Mouse (Mus musculus): ENCODE data around the gene Ociad1. TPM values are rescaled to one million over a fixed set of nuclear protein-coding genes. Genes with fewer than 3 reads are reported as not detected.

Gene Ociad1
- polyA plus RNA-seq, 1 experiment from 2014 or later: 220 TPM

DNA sequence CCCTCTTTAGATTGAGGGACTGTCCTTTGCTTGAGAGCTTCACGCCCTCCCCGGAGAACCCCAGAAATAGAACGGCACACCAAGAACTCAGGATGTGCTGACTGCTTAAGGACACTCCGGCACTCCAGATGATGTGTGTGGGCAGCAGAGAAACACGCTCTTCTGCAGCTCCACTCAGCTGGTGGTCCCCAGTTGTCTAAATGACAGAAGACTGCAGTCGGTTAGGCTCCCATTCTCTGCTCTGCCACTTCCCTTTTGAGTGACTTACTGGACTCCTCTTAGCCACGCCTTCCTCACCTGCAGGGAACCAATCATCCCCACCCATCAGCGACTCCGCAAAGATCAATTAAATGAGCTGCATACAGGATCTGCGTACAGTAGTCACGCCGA, 67.2 kb downstream of the Ociad1 start:
- H3K27ac ChIP-seq (replicated peaks): peak overlapping the region; percentile 17; the same call in 1 of the 2 replicates
- no peaks in the 10 kb centered on the region for H3K27me3 ChIP-seq (replicated peaks)
- H3K36me3 ChIP-seq: no peaks in the 10 kb centered on the region
- peak overlapping the region; percentile 67 for H3K4me2 ChIP-seq
- peak overlapping the region; percentile 34 for H3K4me3 ChIP-seq
- peak overlapping the region; percentile 55; the same call in 1 of the 2 replicates for H3K9ac ChIP-seq
- H3K4me1 ChIP-seq: peaks cover 34% of the 10 kb centered on the region
- H3K9me3 ChIP-seq: no peaks in the 10 kb centered on the region
- WGBS: 21% methylated on average over 12 of the region's 12 CpGs
- ATAC-seq (ENCODE audit: extremely low read depth, insufficient number of reproducible peaks, low FRiP score, low TSS enrichment): no peak

DNA sequence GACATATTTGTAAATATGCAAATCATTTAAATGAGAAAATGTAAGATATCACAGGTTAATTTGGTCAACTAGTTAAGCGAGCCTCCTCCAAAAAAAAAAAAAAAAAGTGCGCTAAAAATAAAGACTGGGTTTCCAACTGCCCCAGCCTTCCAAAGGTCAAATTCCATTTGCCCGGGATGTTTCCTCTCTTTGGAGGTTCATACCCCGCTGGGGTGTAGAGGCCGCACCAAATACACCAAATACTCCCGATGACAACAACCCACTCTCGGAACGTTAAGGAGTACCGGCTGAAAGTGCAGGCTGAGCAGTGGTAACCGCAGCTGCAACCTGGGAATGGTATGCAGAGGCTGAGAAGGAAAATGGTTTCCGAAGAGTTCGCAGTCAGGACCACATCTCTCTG, 67.7 kb downstream of the Ociad1 start:
- no peaks in the 10 kb centered on the region for H3K36me3 ChIP-seq
- peaks cover 33% of the 10 kb centered on the region for H3K4me1 ChIP-seq
- H3K27me3 ChIP-seq (replicated peaks): no peaks in the 10 kb centered on the region
- H3K4me3 ChIP-seq: peak overlapping the region; percentile 34
- no peak overlapping the region for H3K27ac ChIP-seq (replicated peaks)
- 21% methylated on average over 12 of the region's 12 CpGs for WGBS
- peak overlapping the region; percentile 67 for H3K4me2 ChIP-seq
- no peak for ATAC-seq (ENCODE audit: extremely low read depth, insufficient number of reproducible peaks, low FRiP score, low TSS enrichment)
- H3K9ac ChIP-seq: peak overlapping the region; percentile 60; the same call in 1 of the 2 replicates
- H3K9me3 ChIP-seq: no peaks in the 10 kb centered on the region

DNA sequence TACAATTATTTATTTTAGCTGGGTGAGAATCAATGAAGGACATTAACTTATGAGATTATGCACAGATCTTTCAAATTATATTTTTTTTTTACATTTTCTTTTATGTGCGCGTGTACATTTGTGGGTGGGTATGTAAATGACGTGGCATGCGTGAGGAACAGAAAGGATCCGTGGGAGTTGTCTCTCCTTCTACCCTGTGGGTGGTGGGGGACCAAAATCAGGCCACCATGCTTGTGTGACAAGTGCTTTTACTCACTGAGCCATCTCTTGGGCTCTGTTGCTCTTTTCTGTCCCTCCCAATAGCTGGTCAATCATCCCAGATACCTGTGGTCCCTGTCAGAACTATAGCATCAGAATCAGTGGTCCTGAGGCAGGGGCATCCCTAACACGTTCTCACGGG, 69.8 kb downstream of the Ociad1 start:
- H3K9ac ChIP-seq: no peak overlapping the region
- no peak for ATAC-seq (ENCODE audit: extremely low read depth, insufficient number of reproducible peaks, low FRiP score, low TSS enrichment)
- WGBS: 86% methylated on average over 7 of the region's 7 CpGs
- H3K4me1 ChIP-seq: peaks cover 33% of the 10 kb centered on the region
- no peak overlapping the region for H3K27ac ChIP-seq (replicated peaks)
- H3K4me2 ChIP-seq: no peak overlapping the region
- no peaks in the 10 kb centered on the region for H3K9me3 ChIP-seq
- no peaks in the 10 kb centered on the region for H3K27me3 ChIP-seq (replicated peaks)
- H3K36me3 ChIP-seq: no peaks in the 10 kb centered on the region
- H3K4me3 ChIP-seq: no peak overlapping the region

DNA sequence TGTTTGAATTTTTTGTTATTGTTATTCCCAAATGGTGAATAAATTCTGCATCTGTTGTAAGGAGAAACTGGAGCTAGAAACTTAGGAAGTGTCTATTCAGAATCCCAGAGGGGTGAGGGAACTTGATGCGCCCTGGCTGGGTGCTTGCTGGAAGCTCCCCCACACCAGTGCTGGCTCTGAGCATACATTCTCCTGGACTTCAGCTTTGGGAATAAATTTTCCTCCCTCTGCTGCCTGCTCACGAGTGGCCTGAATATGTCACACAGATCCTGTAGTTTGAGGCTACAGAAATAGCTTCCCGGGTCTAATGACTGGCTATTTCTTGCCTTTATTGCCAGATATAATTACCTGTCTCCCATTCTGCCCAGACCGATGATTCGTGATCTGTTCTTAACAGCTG, 70.2 kb downstream of the Ociad1 start:
- Histone ChIP-seq H3K27ac (replicated peaks) (no peak overlapping the region), H3K36me3 (no peaks in the 10 kb centered on the region), H3K9ac (no peak overlapping the region), H3K4me2 (no peak overlapping the region), H3K4me1 (peaks cover 33% of the 10 kb centered on the region), H3K27me3 (replicated peaks) (no peaks in the 10 kb centered on the region), H3K4me3 (no peak overlapping the region), H3K9me3 (no peaks in the 10 kb centered on the region)
- 83% methylated on average over 5 of the region's 5 CpGs for WGBS
- ATAC-seq (ENCODE audit: extremely low read depth, insufficient number of reproducible peaks, low FRiP score, low TSS enrichment): no peak

Other genes starting within 250 kb of the Ociad1 start
- 27.3 and 28.8 TPM in 2 replicates for gene Fryl, start 36.2 kb upstream of the Ociad1 start, polyA plus RNA-seq (2015; fragmentation: Nextera tagmentation; extraction: Ambion mirVana)
- gene Ociad2, start 48.2 kb downstream of the Ociad1 start, polyA plus RNA-seq (2015; fragmentation: Nextera tagmentation; extraction: Ambion mirVana): 17.0 and 19.2 TPM in 2 replicates
- not detected in 2 replicates for gene Cwh43, start 113.3 kb downstream of the Ociad1 start, polyA plus RNA-seq (2015; fragmentation: Nextera tagmentation; extraction: Ambion mirVana)
- 15.2 and 15.7 TPM in 2 replicates for gene Dcun1d4, start 188.2 kb downstream of the Ociad1 start, polyA plus RNA-seq (2015; fragmentation: Nextera tagmentation; extraction: Ambion mirVana)

All from heart, embryonic 13.5 days (tissue).